Mouse (Mus musculus) stomach, postnatal 0 days (tissue): ENCODE measurements around the gene Eif1. TPM values are rescaled to one million over a fixed set of nuclear protein-coding genes. Genes with fewer than 3 reads are reported as not detected.

Experiments used
- ATAC-seq: fragments of 200-750 bp; cut with Nextera tagmentation; 2 replicates; pipeline ENCODE4 v1.8.0; 2017; ENCODE audit not compliant: low FRiP score, low TSS enrichment
- DNase-seq: peaks from one replicate; pipeline ENCODE4 v3.0.0-alpha.2; 2016; ENCODE audit warnings: low spot score
- H3K27ac ChIP-seq: fragments of 300-500 bp; sonication (generic); replicated peaks from 2 replicates; pipeline ENCODE4 v1.5.1; 2014; ENCODE audit warnings: mild to moderate bottlenecking, control low read depth
- H3K27me3 ChIP-seq: fragments of 300-500 bp; sonication (generic); 2 replicates; pipeline ENCODE4 v1.6.1; 2014; ENCODE audit warnings: low read length; ENCODE audit not compliant: control insufficient read depth, insufficient read depth
- H3K36me3 ChIP-seq: fragments of 300-500 bp; sonication (generic); 2 replicates; pipeline ENCODE4 v1.6.1; 2014; ENCODE audit warnings: low read length, mixed read lengths; ENCODE audit not compliant: control insufficient read depth, insufficient read depth
- H3K4me1 ChIP-seq: fragments of 300-500 bp; sonication (generic); replicated peaks from 2 replicates; pipeline ENCODE4 v1.6.1; 2014; ENCODE audit warnings: antibody characterized with exemption; ENCODE audit not compliant: control insufficient read depth, insufficient read depth
- H3K4me2 ChIP-seq: fragments of 300-500 bp; sonication (generic); replicated peaks from 2 replicates; pipeline ENCODE4 v1.6.1; 2014; ENCODE audit warnings: low read depth, mild to moderate bottlenecking, control low read depth, moderate library complexity
- H3K4me3 ChIP-seq: fragments of 300-500 bp; sonication (generic); 2 replicates; pipeline ENCODE4 v1.5.1; 2014; ENCODE audit warnings: low read depth, low read length, control low read depth
- H3K9ac ChIP-seq: fragments of 300-500 bp; sonication (generic); 2 replicates; pipeline ENCODE4 v1.6.1; 2014; ENCODE audit warnings: mild to moderate bottlenecking, low read length, control low read depth, mixed read lengths
- H3K9me3 ChIP-seq: fragments of 300-500 bp; sonication (generic); 2 replicates; pipeline ENCODE4 v1.6.1; 2016; ENCODE audit warnings: low read length; ENCODE audit not compliant: control insufficient read depth
- CTCF ChIP-seq: IDR thresholded peaks from 2 replicates; pipeline ENCODE4 v1.5.1; 2016; ENCODE audit warnings: antibody characterized with exemption, low read depth, mild to moderate bottlenecking, moderate library complexity
- EP300 ChIP-seq: optimal IDR thresholded peaks from 2 replicates; pipeline ENCODE3; 2016; ENCODE audit warnings: antibody characterized with exemption
- WGBS: fragments of 180-500 bp; shearing (Covaris S2); extraction: QIAGEN DNeasy Blood & Tissue Kit; methylation state at CpG from one replicate; pipeline ENCODE4 v1.1.7; 2014; 5-methylcytosine and 5-hydroxymethylcytosine counted together
- polyA plus RNA-seq: library from polyadenylated mRNA; unstranded; fragments of >200 nt; fragmentation: Nextera tagmentation; extraction: Ambion mirVana; gene quantifications from 2 replicates; pipeline ENCODE4 v1.2.1, GENCODE M21; 2015

The Eif1 gene
- polyA plus RNA-seq, 1 experiment from 2014 or later: 1,495 TPM

GRCm38 (mm10) chr11:100362209-100362978 lies 42.7 kb downstream of the Eif1 start:
- ATAC-seq: peak; percentile 27; the same call in 1 of the 2 replicates
- Histone ChIP-seq H3K4me2 (no peak overlapping the region), H3K27me3 (no peaks in the 10 kb centered on the region), H3K4me3 (no peak overlapping the region), H3K4me1 (no peaks in the 10 kb centered on the region), H3K27ac (no peak overlapping the region), H3K9ac (no peak overlapping the region), H3K9me3 (no peaks in the 10 kb centered on the region), H3K36me3 (no peaks in the 10 kb centered on the region)
- peak; percentile 83 for DNase-seq
- WGBS: 13% methylated on average over 8 of the region's 8 CpGs
- TF ChIP-seq CTCF: peak; percentile 96
- TF ChIP-seq EP300: no peak

GRCm38 (mm10) chr11:100362979-100363562 lies 43.4 kb downstream of the Eif1 start:
- Histone ChIP-seq H3K27me3 (no peaks in the 10 kb centered on the region), H3K4me1 (no peaks in the 10 kb centered on the region), H3K36me3 (no peaks in the 10 kb centered on the region), H3K4me2 (no peak overlapping the region), H3K9me3 (no peaks in the 10 kb centered on the region), H3K4me3 (no peak overlapping the region), H3K27ac (no peak overlapping the region), H3K9ac (no peak overlapping the region)
- 14% methylated on average over 12 of the region's 12 CpGs for WGBS
- DNase-seq (peak; percentile 86), ATAC-seq (peak; percentile 63)
- TF ChIP-seq CTCF (peak; percentile 90), EP300 (no peak)

- 69% methylated on average over 7 of the region's 7 CpGs for WGBS
- DNase-seq: no peak
- no peaks in the 10 kb centered on the region for H3K9me3 ChIP-seq
These were observed 49.5 kb downstream of the Eif1 start for GRCm38 (mm10) chr11:100369145-100369544.

GRCm38 (mm10) chr11:100369822-100370221 lies 50.1 kb downstream of the Eif1 start:
- TF ChIP-seq CTCF (no peak), EP300 (no peak)
- 75% methylated on average over 8 of the region's 8 CpGs for WGBS
- Histone ChIP-seq H3K9me3 (no peaks in the 10 kb centered on the region), H3K4me2 (no peak overlapping the region), H3K9ac (no peak overlapping the region), H3K4me3 (no peak overlapping the region), H3K4me1 (no peaks in the 10 kb centered on the region), H3K27ac (no peak overlapping the region), H3K27me3 (no peaks in the 10 kb centered on the region), H3K36me3 (peaks cover 34% of the 10 kb centered on the region)
- ATAC-seq (no peak), DNase-seq (no peak)

More at GRCm38 (mm10) chr11:100369145-100369544, 49.5 kb downstream of the Eif1 start:
- H3K27ac ChIP-seq: no peak overlapping the region
- H3K4me3 ChIP-seq: no peak overlapping the region
- no peak overlapping the region for H3K9ac ChIP-seq
- no peaks in the 10 kb centered on the region for H3K27me3 ChIP-seq
- H3K36me3 ChIP-seq: peaks cover 31% of the 10 kb centered on the region
- TF ChIP-seq CTCF: no peak
- no peak for TF ChIP-seq EP300
- H3K4me1 ChIP-seq: no peaks in the 10 kb centered on the region
- no peak for ATAC-seq
- no peak overlapping the region for H3K4me2 ChIP-seq

Other genes starting within 250 kb of the Eif1 start
- 0.59 and 0.65 TPM in 2 replicates for gene Krt32, start 231.7 kb upstream of the Eif1 start, polyA plus RNA-seq
- gene Krt35, start 223.6 kb upstream of the Eif1 start, polyA plus RNA-seq: 0.21 and 0.33 TPM in 2 replicates
- gene Krt36, start 214.3 kb upstream of the Eif1 start, polyA plus RNA-seq: 0.30 and 0.48 TPM in 2 replicates
- 2,802 and 3,195 TPM in 2 replicates for gene Krt13, start 198.3 kb upstream of the Eif1 start, polyA plus RNA-seq
- 758 and 921 TPM in 2 replicates for gene Krt15, start 184.0 kb upstream of the Eif1 start, polyA plus RNA-seq
- 1,512 and 1,618 TPM in 2 replicates for gene Krt19, start 171.2 kb upstream of the Eif1 start, polyA plus RNA-seq
- 0.04 TPM in 1 of 2 replicates, not detected in the other for gene Krt9, start 126.6 kb upstream of the Eif1 start, polyA plus RNA-seq
- gene Krt14, start 112.3 kb upstream of the Eif1 start, polyA plus RNA-seq: 279 and 287 TPM in 2 replicates
- 2.1 and 4.0 TPM in 2 replicates for gene Krt16, start 71.0 kb upstream of the Eif1 start, polyA plus RNA-seq
- gene Krt17, start 58.9 kb upstream of the Eif1 start, polyA plus RNA-seq: 46.4 and 63.4 TPM in 2 replicates
- gene Krt42, start 50.0 kb upstream of the Eif1 start, polyA plus RNA-seq: 0.10 and 0.12 TPM in 2 replicates
- gene Gast, start 14.5 kb downstream of the Eif1 start, polyA plus RNA-seq: 52.0 and 84.7 TPM in 2 replicates
- 7.9 and 10.1 TPM in 2 replicates for gene Hap1, start 36.2 kb downstream of the Eif1 start, polyA plus RNA-seq
- 234 and 259 TPM in 2 replicates for gene Jup, start 77.9 kb downstream of the Eif1 start, polyA plus RNA-seq
- 40.6 and 43.2 TPM in 2 replicates for gene P3h4, start 95.0 kb downstream of the Eif1 start, polyA plus RNA-seq
- 59.5 and 62.1 TPM in 2 replicates for gene Fkbp10, start 95.8 kb downstream of the Eif1 start, polyA plus RNA-seq
- gene Nt5c3b, start 121.9 kb downstream of the Eif1 start, polyA plus RNA-seq: 69.6 and 70.7 TPM in 2 replicates
- 0.16 and 0.22 TPM in 2 replicates for gene Klhl10, start 122.0 kb downstream of the Eif1 start, polyA plus RNA-seq
- gene Klhl11, start 152.9 kb downstream of the Eif1 start, polyA plus RNA-seq: 2.6 and 3.3 TPM in 2 replicates
- gene Acly, start 208.1 kb downstream of the Eif1 start, polyA plus RNA-seq: 70.3 and 70.6 TPM in 2 replicates
- gene Ttc25, start 225.7 kb downstream of the Eif1 start, polyA plus RNA-seq: 0.17 and 0.33 TPM in 2 replicates